Mouse (Mus musculus) c-Kit-positive CD71-positive TER-119-positive erythroid progenitor cells, embryonic 14.5 days (primary cell): ENCODE measurements around the gene Gast.

Experiments
- DNase-seq: peaks from one replicate; pipeline ENCODE4 v3.0.0-alpha.2; 2013; ENCODE audit warnings: low spot score

Gast gene

DNA sequence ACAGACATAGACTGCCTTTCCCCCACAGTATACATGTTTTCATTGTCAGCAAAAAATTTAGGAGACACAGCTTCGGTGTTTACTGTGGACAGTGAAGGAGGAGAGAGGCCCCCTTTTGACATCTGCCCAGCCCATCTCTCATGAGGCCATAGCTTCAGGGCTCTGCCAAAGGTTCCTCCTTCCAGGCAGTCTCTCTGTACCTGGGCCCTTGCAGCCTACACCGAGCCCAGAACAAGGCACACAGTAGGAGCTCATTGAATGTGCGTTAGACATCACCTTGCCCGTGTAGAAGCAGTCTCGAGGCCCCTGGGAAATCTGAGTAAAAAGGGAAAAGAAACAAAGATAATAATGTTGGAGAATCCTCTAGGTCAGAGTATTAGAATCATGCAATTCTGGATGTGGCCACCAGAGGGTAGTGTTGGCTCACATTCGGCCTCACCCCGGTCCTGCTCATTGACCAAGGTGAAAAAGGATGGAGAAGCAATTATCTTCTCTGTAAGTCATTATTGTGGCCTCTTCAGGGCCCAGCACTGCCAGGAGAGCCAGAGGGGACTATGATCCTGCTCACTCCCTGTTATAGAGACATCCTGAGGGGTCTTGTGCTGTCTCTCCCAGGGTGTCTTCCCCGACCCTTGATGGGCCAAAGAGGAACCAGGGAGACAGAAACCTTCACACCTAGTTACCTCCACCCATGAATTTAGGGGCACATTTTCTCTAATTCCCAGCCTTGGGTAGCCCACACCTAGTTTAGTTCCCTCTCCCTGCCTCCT is 28.2 kb downstream of the Gast start:
- peak; percentile 54 for DNase-seq

DNA sequence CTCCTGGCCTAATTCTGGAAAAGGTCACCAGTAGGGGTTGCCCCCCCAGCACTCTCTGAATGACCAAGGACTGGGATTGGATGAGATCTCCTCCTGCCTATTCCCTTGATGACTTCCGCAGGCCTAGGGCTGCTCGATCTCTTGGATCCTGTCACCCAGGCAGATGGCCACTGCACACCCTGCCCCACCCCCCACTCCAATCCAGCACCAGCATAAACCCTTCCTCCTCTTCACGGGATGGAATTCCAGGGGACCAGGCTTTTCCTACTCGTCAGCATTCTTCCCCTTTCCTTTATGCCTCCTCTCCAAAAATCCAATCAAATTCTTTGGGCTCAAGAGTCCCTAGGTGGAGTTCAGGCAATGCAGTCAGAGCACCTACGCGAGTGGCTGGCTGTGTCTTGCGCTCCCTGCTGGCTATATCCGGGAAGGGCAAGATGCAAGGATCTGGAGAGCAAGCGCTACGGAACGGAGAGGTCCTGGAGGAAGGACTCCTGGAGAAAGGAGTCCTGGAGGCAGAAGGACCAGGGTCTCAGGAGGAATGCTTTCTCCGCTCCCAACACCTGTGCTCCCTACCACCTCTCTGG is 28.9 kb downstream of the Gast start:
- peak; percentile 14 for DNase-seq

DNA sequence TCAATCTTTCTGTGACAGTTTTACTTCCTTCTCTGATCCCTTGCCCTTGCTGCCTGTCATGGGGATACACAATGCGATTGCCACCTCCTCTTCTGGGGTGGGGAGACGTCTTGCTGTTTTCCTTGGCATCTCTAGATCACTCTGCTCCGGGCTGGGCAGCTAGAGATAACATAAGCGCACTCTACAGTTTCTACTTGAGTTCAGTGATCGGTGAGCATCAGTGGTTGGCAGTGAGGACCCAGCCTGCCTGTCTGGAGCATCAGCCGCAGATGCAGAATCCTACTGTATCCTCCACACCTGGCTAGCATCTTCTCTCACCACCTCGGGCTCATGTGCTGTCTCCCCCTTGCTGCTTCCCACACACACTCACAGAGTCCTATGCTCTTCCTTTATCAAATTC is 34.9 kb downstream of the Gast start:
- no peak for DNase-seq

DNA sequence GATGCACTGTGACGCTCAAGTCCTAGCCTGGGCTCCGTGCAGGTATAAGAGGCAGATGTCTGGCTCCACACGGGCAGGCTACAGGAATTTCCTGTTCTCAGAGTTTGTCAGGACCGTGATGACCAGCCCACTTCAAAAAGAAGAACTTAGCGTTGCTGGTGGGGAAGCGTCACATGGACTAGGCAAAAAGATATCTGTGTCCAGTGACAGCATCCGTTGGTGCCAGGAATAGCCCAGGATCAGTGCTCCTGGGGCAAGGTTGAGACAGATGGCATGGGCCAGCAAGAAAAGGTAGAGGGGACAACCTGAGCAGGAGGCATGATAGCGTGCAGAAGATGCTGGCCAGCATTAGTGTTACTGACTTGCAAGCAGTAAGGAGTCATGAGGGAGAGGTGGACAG is 35.6 kb downstream of the Gast start:
- no peak for DNase-seq

DNA sequence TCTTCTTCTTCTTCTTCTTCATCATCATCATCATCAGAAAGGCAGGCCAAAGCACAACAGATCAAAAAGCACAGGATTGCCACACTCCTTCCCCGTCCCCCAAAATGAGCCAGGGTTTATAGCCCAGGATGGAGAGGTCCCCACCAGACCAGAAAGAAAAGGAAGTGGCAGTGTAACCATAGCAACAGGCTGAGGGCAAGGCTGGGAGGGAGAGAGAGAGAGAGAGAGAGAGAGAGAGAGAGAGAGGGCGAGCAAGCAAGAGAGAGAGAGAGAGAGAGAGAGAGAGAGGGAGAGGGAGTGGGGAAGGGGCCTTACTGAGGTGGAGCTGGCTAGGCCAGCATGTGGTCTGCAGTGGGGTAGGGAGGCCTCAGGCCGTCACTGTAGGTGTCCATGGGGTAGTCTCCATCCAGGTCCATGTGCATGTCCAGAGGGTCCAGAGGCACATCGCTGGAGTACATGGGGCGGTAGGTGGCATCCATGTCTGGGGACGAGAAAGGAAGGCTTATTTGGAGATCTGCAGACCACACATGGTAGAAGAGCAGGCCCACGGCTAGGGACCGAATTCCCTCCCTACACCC is 37.9 kb downstream of the Gast start:
- no peak for DNase-seq

DNA sequence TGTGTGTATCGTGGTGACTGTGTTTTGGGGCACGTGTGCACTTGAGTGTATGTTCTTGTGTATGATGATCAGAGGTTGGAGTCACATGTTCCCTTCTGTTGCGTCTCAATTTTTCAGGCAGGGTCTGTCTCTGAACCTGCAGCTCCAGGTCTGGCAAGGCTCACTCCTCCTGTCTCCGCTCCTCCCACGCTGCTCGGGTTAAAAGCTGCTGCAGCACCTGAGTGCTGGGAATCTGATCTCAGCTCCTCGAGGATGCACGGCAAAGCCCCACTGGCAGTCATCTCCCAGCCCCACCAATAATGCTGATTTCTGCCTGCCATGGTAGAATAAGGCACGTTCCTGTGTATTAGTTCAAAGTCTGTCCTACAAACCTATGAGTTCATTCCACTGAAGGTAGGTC is 40.9 kb downstream of the Gast start:
- no peak for DNase-seq

DNA sequence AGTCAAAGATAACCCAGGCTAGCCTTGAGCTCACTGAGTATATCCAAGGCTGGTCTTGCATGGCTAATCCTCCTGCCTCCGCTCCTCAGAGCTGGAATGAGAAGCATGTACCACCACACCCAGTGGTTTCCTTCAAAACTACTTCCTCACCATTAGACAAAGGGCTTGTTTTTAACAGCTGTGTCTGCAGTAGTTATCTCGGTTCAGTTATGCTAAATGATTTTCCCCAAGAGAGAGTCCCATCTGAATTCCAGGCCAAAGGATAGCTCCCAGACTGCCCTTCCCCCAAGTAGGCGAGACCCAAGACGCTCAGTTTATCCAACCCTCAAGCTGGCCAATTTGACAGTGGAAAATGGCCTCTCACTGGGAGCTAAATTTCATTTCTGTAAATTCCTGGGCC is 41.8 kb downstream of the Gast start:
- no peak for DNase-seq

DNA sequence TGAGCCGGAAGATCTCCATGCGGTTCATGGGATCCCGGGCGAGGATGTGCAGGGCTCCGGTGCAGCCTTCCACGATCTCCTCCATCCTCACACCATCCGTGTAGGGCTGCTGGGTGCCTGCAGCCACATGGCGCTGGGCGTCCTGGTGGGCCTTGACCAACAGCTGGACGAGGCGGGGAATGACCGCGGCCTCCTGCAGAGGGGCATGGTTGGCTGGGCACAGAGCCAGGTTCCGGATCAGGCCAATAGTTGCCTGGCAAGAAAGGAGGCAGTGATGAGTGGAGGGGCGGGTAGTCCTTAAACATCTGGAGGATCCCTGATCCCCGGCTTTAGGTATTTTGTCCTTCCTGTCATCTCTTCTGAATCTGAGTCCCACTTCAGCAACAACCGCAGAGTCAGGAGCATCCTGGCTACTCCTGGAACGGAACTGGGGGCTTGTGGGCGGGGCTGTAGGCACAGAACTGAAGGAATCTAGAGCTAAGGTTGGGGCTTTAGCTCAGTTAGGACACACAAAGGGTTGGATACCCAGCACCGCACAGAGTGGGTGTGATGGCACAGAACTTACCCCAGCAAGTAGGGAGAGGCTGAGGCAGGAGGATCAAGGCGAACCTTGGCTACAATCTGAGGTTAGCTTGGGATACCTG is 42.7 kb downstream of the Gast start:
- DNase-seq = no peak

DNA sequence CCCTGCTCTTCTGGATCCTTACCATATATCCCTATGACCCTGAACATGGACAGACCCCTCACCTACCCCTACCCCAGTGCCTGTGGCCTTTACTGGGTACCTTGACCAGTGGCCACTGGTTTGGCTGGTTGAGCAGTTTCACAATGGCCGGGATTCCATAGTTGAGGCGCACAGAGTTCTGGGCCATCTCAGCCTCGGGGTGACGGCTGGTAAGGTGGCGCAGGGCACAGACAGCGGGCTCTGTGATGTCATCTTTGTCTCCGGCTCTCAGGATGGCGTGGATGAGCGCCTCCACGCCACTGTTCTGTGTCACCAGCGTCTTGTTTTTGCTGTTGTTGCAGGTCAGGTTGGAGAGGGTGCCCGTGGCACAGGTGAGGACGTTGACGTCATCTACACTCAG is 43.8 kb downstream of the Gast start:
- no peak for DNase-seq

DNA sequence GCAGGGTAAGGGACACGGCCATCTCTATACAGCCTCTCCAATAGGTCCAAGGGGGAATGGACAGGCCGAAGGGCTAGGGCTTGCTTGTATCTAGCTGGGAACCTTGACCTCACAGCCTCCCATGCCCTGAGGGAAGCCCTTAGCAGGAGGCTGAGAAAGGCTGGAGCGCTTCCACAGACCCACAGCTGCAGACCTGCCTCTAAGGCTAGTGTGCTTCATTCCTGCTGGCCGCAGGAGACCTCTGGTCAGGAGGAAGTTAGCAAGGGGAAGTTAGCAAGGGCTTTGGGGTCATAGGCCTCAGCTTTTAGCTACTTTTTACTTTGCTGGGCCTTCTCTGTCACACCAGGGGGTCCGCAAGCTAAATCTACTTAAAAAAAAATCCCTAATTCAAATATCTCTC is 44.2 kb downstream of the Gast start:
- no peak for DNase-seq

DNA sequence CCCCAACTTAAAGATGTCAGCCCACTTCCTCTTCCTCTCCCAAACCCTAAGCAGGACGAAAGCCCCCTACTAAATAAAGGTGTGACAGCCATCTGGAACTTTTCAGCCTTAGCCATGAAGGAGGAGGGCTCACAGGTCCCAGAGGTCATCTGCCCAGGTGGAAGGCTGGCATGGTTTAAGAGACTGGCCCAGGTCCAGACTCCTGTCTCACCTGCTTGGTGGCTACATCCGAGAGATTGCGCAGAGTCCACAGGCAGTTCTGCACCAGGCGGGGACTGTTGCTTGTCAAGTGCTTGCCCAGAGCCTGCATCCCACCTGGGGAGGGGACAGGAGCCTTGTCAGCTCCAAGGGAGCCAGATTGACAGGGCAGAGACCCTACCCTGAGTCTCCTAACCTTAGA is 45.1 kb downstream of the Gast start:
- no peak for DNase-seq

DNA sequence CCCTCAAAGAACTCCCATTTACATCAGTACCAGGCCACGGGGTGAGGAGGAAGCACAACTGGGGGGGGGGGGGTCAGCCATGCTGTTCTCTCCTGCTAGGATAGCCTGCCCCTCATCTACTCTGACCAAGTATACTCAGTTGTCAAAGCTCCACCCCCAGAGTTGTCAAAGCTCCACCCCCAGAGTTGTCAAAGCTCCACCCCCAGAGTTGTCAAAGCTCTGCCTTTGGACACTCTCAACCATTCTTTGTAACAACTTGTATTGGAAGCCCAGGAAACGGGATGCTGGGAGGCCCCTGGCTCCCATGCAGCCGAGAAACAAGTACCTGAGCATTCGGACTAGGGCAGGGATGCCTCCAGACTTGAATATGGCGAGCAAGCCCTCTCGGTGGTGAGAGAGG is 48.5 kb downstream of the Gast start:
- DNase-seq = no peak

DNA sequence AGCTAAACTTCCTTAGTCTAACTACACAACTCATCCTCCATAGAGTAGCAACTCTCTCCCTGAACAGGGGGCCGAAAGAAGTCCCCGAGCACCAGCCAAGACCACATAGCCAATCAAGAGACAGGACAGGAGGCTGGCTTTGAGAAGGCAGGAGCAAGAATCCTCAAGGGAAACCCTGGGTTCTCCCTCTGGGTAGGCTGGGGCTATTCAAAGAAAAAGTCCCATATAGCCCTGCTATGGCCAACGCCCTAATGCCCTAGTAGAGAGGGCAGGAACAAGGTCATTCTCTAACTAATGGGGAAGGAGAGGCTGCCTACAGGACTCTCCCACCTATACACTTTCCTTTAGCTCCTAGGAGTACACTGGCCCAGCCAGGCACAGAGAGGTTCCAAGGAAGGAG is 50.8 kb downstream of the Gast start:
- no peak for DNase-seq

DNA sequence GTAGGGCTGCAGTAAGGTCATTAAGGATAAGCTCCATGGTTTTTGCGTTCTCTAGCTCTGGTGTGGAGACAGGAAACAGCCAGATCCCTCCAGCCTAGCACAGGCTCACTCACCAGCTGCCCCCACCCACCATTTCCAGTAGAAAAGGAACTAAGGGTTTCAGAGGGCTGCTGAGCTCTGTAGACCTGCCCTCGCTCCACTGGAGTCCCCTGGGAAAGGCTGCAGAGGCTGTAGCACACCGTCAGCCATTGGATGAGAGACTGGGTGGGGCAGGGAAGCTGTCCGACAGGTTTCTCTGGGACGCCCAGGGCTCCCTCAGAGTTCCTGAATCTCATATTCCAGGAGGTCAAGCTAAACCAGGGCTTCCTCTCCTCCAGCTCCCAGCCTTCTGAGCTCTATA is 52.4 kb downstream of the Gast start:
- no peak for DNase-seq
